Mouse (Mus musculus): ENCODE data around the gene Gm14296. TPM values are rescaled to one million over a fixed set of nuclear protein-coding genes. Genes with fewer than 3 reads are reported as not detected.
"Not testable (repeated sequence)": the region's sequence is repeated elsewhere in the genome, so short reads cannot be mapped to it uniquely, and the experiment has no call there.

Gm14296 gene
- total RNA-seq (2017) = 3.6 and 16.4 TPM in 2 replicates

- not testable (repeated sequence) for ATAC-seq (replicated peaks; ENCODE audit: low read depth, poor library complexity, severe bottlenecking)
Measured at GRCm38 (mm10) chr2:176927709-176928108, at the start of gene Gm14296. TSS of gene Gm14296 (minus strand) at chr2:176927809.

DNA sequence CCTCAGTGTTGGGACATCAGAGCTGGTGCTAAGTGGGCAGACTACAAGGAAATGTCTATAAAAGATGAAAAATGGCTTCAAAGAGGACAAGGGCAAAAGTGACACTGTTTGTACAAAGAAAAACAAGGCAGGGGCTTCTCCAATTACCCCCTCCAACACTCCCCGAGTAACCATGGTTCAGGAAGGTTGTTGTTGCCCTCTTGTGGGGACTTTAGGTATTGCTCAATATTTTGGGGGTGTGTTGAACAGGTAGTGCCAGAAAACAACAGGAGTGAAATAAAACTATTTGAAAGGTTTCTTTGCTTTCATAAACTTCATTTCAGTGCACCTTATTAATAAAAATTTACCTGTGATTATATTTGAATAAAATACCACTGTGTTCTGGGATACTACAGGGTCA is 22.1 kb downstream of the Gm14296 start:
- ATAC-seq (replicated peaks; ENCODE audit: low read depth, poor library complexity, severe bottlenecking) = 0 out of 2 replicates have a peak, but pooled peaks have one; percentile 65

Other genes with a start within 250 kb of the Gm14296 start
- 5.0 and 15.2 TPM in 2 replicates for gene Gm14305, start 219.5 kb downstream of the Gm14296 start, total RNA-seq (2017)
- gene Gm14295, start 129.2 kb downstream of the Gm14296 start, total RNA-seq (2017) = 9.3 and 16.1 TPM in 2 replicates
- gene Gm14408, start 96.7 kb downstream of the Gm14296 start, total RNA-seq (2017) = not detected in 2 replicates
- gene Gm14419, start 73.1 kb upstream of the Gm14296 start, total RNA-seq (2017) = 5.7 and 7.6 TPM in 2 replicates
- gene Gm14401, start 146.5 kb upstream of the Gm14296 start, total RNA-seq (2017) = not detected in 2 replicates

Data from common myeloid progenitor, adult 5-6 weeks (primary cell).